Mouse (Mus musculus): ENCODE results near the gene Cdk5.

Gene Cdk5

GRCm38 (mm10) chr5:24374666-24375328 lies 48.5 kb downstream of the Cdk5 start:
- ATAC-seq (ENCODE audit: low TSS enrichment) = no peak

- no peak for ATAC-seq (ENCODE audit: low TSS enrichment)
These were observed 49.1 kb downstream of the Cdk5 start for GRCm38 (mm10) chr5:24374216-24374615.

GRCm38 (mm10) chr5:24373807-24374206 lies 49.5 kb downstream of the Cdk5 start:
- no peak for ATAC-seq (ENCODE audit: low TSS enrichment)

- ATAC-seq (ENCODE audit: low TSS enrichment) = no peak
These were observed 53.6 kb downstream of the Cdk5 start for GRCm38 (mm10) chr5:24369767-24370166.

All from frontal cortex, adult (tissue).